Mouse (Mus musculus) neural tube, embryonic 13.5 days (tissue): Measurements from ENCODE around the gene Zfp853. TPM values are rescaled to one million over a fixed set of nuclear protein-coding genes. Genes with fewer than 3 reads are reported as not detected.

Experiments used
- ATAC-seq: fragments of 200-750 bp; cut with Nextera tagmentation; 2 replicates; pipeline ENCODE4 v1.8.0; 2017; ENCODE audit warnings: low read depth, mild to moderate bottlenecking, moderate TSS enrichment, moderate library complexity
- H3K27ac ChIP-seq: fragments of 300-500 bp; sonication (generic); replicated peaks from 2 replicates; pipeline ENCODE4 v1.5.1; 2015; ENCODE audit warnings: moderate library complexity, mild to moderate bottlenecking, inconsistent platforms
- H3K27me3 ChIP-seq: fragments of 300-500 bp; sonication (generic); 2 replicates; pipeline ENCODE4 v1.6.1; 2015; ENCODE audit warnings: mild to moderate bottlenecking, inconsistent platforms
- H3K36me3 ChIP-seq: fragments of 300-500 bp; sonication (generic); 2 replicates; pipeline ENCODE4 v1.6.1; 2015; ENCODE audit warnings: mild to moderate bottlenecking, inconsistent platforms
- H3K4me1 ChIP-seq: fragments of 300-500 bp; sonication (generic); replicated peaks from 2 replicates; pipeline ENCODE4 v1.6.1; 2015; ENCODE audit warnings: inconsistent platforms
- H3K4me2 ChIP-seq: fragments of 300-500 bp; sonication (generic); 2 replicates; pipeline ENCODE4 v1.6.1; 2015; ENCODE audit warnings: inconsistent platforms, mild to moderate bottlenecking, moderate library complexity
- H3K4me3 ChIP-seq: fragments of 300-500 bp; sonication (generic); 2 replicates; pipeline ENCODE4 v1.5.1; 2015; ENCODE audit warnings: mild to moderate bottlenecking, inconsistent platforms
- H3K9ac ChIP-seq: fragments of 300-500 bp; sonication (generic); 2 replicates; pipeline ENCODE4 v1.6.1; 2015; ENCODE audit warnings: moderate library complexity, mild to moderate bottlenecking, inconsistent platforms
- H3K9me3 ChIP-seq: fragments of 300-500 bp; sonication (generic); 2 replicates; pipeline ENCODE4 v1.6.1; 2016; ENCODE audit warnings: inconsistent platforms
- WGBS: fragments of 180-500 bp; shearing (Covaris S2); methylation state at CpG from one replicate; pipeline ENCODE4 v1.1.7; 2015; 5-methylcytosine and 5-hydroxymethylcytosine counted together
- polyA plus RNA-seq: library from polyadenylated mRNA; unstranded; fragments of >200 nt; fragmentation: Nextera tagmentation; extraction: Ambion mirVana; gene quantifications from 2 replicates; pipeline ENCODE4 v1.2.1, GENCODE M21; 2015

Zfp853 gene
- polyA plus RNA-seq = 0.10 and 0.11 TPM in 2 replicates

DNA sequence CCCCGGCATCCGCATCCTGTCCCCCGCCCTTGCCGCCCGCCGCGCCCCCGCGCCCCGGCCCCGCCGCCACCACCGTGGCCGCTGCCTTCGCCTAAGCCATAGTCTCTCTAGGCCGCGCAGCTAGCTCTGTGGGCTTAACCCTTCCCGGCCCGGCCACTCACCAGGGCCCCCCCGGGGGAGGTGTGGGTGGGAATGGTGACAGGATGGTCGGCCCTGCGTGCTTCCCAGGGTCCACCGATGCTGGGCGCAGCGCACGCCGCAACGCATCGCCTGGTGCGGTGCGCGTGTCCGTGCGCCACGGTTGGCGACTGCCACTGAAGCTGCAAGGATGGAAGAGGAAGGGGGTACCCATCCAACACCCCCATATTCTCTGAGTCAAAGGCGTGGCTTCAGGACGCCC is at the start of gene Zfp853:
Zfp853 (minus strand) TSS at position 220 of the 400 bp plus-strand sequence.
- Histone ChIP-seq H3K4me2 (peak within 1 kb of the TSS; percentile 67), H3K36me3 (0 out of 2 replicates have a peak, but pooled peaks cover 3% of the 10 kb centered on the region), H3K4me3 (peak within 1 kb of the TSS; percentile 43), H3K4me1 (peaks cover 16% of the 10 kb centered on the region), H3K9ac (peak within 1 kb of the TSS; percentile 70), H3K27me3 (peaks cover 68% of the 10 kb centered on the region), H3K27ac (no peak within 1 kb of the TSS), H3K9me3 (no peaks in the 10 kb centered on the region)
- ATAC-seq = peak; percentile 15; the same call in 1 of the 2 replicates
- 5% methylated on average over 36 of the region's 38 CpGs for WGBS

DNA sequence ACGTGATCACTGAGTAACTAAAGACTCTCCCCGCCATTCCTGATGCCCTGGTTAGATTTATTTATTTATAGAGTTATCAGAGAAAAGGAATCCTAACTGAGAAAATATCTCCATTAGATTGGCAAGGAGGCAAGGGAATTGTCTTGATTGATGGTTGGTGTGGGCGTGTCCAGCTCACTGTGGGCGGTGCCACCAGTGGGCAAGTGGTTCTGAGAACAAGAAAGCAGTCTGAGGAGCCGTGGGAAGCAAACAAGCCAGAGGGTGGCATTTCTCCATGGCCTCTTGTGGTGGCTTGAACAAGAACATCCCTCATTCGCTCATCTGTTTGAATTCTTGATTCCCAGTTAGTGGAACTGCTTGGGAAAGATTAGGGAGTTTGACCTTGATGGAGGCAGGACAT is 46.2 kb upstream of the Zfp853 start:
- WGBS = 54% methylated on average over 6 of the region's 6 CpGs
- ATAC-seq = no peak
- peaks cover 15% of the 10 kb centered on the region for H3K27me3 ChIP-seq
- H3K4me1 ChIP-seq = no peaks in the 10 kb centered on the region
- no peak overlapping the region for H3K9ac ChIP-seq
- no peak overlapping the region for H3K4me3 ChIP-seq
- no peak overlapping the region for H3K27ac ChIP-seq
- H3K9me3 ChIP-seq = no peaks in the 10 kb centered on the region
- H3K36me3 ChIP-seq = no peaks in the 10 kb centered on the region
- H3K4me2 ChIP-seq = no peak overlapping the region

GRCm38 (mm10) chr5:143336559-143336958 is 43.1 kb upstream of the Zfp853 start:
- H3K9ac ChIP-seq = no peak overlapping the region
- no peak overlapping the region for H3K27ac ChIP-seq
- H3K4me1 ChIP-seq = no peaks in the 10 kb centered on the region
- 66% methylated on average over 6 of the region's 6 CpGs for WGBS
- H3K36me3 ChIP-seq = 0 out of 2 replicates have a peak, but pooled peaks cover 3% of the 10 kb centered on the region
- H3K9me3 ChIP-seq = no peaks in the 10 kb centered on the region
- peaks cover 15% of the 10 kb centered on the region for H3K27me3 ChIP-seq
- no peak overlapping the region for H3K4me3 ChIP-seq
- H3K4me2 ChIP-seq = no peak overlapping the region
- ATAC-seq = no peak

GRCm38 (mm10) chr5:143335089-143335460 is 41.7 kb upstream of the Zfp853 start:
- Histone ChIP-seq H3K9me3 (no peaks in the 10 kb centered on the region), H3K27me3 (peaks cover 15% of the 10 kb centered on the region), H3K4me2 (no peak overlapping the region), H3K4me3 (no peak overlapping the region), H3K27ac (no peak overlapping the region), H3K9ac (no peak overlapping the region), H3K4me1 (peaks cover 2% of the 10 kb centered on the region), H3K36me3 (0 out of 2 replicates have a peak, but pooled peaks cover 3% of the 10 kb centered on the region)
- 78% methylated on average over 7 of the region's 7 CpGs for WGBS
- ATAC-seq = no peak

DNA sequence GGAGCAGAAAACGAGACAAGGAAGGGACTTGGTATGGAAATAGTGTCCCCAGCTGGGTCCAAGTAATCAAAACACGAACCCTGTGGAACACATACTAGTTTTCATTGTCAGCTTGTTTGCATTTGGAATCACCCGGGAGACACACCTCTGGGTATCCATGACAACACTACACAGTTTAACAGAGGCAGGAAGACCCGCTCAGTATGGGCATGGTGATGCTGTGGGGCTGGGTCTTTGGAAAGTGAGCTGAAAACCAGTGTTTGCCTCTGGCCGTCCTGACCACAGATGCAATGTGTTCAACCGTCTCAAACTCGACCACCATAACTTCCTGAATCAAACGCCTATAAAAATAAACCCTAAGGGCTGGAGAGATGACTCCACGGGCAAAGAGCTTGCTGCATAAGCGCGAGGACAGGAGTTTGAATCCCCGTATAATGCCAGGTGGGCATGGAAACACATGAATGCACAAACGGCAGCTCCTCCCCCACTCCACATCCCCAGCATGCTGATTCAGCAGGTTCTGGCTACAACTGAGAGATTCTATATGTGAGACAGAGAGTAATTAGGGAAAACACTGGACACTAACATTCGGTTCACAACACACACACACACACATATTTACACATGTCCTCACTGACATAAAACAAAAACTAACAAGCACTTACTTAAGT is 41.1 kb upstream of the Zfp853 start:
- Histone ChIP-seq H3K9ac (peak overlapping the region; percentile 34; the same call in 1 of the 2 replicates), H3K27ac (no peak overlapping the region), H3K4me1 (peaks cover 7% of the 10 kb centered on the region), H3K4me3 (no peak overlapping the region), H3K36me3 (0 out of 2 replicates have a peak, but pooled peaks cover 3% of the 10 kb centered on the region), H3K4me2 (no peak overlapping the region), H3K9me3 (no peaks in the 10 kb centered on the region), H3K27me3 (peaks cover 15% of the 10 kb centered on the region)
- WGBS = 65% methylated on average over 14 of the region's 14 CpGs
- no peak for ATAC-seq

GRCm38 (mm10) chr5:143333872-143334271 is 40.4 kb upstream of the Zfp853 start:
- Histone ChIP-seq H3K36me3 (0 out of 2 replicates have a peak, but pooled peaks cover 3% of the 10 kb centered on the region), H3K4me2 (no peak overlapping the region), H3K27me3 (peaks cover 15% of the 10 kb centered on the region), H3K9me3 (no peaks in the 10 kb centered on the region), H3K27ac (no peak overlapping the region), H3K4me3 (no peak overlapping the region), H3K4me1 (peaks cover 8% of the 10 kb centered on the region), H3K9ac (peak overlapping the region; percentile 34; the same call in 1 of the 2 replicates)
- WGBS = 15% methylated on average over 5 of the region's 5 CpGs
- no peak for ATAC-seq

DNA sequence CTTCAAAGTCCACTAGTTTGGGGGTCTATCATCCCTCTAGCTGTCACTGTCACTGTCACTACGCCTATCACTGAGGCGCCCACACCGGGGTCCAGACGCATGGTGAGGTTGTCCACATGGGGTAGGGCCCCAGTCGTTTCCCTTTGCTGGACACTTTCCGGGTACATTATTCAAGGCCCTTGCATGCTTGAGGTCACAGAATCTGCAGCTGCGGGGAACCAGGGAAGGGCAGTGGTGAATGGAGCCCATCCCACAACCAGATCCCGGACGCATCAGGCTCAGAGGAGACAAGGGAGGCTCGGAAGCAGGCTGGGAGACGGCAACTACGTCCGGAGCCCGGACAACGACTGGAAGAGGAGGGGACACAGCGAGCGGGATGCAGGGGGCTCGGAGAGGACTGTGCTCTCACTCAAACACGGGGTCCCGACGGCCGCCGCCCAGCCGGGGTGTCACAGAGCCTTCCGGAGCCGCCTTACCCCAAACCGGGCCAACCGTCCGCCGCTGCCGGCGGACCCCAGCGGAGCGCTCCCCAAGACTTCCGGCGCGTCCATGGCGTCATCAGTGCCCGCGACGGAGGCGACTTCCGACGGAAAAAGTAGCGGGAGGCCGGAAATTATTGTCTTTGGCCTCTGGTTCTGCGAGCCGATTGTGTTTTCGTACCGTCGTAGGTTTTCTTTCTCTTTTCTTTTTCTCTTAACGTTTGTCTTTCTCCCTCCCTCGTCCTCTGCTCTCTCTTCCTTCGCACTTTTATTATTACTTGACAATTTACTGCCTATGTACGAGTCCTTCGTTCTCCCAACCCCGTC is 35.5 kb upstream of the Zfp853 start, which contains the start of gene Zdhhc4:
Zdhhc4 (minus strand) TSS at position 567 of the 806 bp plus-strand sequence.
- peaks cover 34% of the 10 kb centered on the region for H3K36me3 ChIP-seq
- peaks cover 23% of the 10 kb centered on the region for H3K4me1 ChIP-seq
- no peaks in the 10 kb centered on the region for H3K9me3 ChIP-seq
- peak within 1 kb of the TSS; percentile 76 for H3K27ac ChIP-seq
- WGBS = under 1% methylated on average over 57 of the region's 57 CpGs
- peak within 1 kb of the TSS; percentile 75 for H3K4me2 ChIP-seq
- peak; percentile 72 for ATAC-seq
- H3K27me3 ChIP-seq = no peaks in the 10 kb centered on the region
- peak within 1 kb of the TSS; percentile 89 for H3K4me3 ChIP-seq
- peak within 1 kb of the TSS; percentile 91 for H3K9ac ChIP-seq

GRCm38 (mm10) chr5:143317288-143317610 is 23.8 kb upstream of the Zfp853 start:
- H3K9ac ChIP-seq = no peak overlapping the region
- no peak overlapping the region for H3K4me2 ChIP-seq
- H3K9me3 ChIP-seq = no peaks in the 10 kb centered on the region
- WGBS = 90% methylated on average over 8 of the region's 8 CpGs
- ATAC-seq = no peak
- peaks cover 24% of the 10 kb centered on the region for H3K4me1 ChIP-seq
- no peaks in the 10 kb centered on the region for H3K27me3 ChIP-seq
- no peak overlapping the region for H3K4me3 ChIP-seq
- peaks cover 73% of the 10 kb centered on the region for H3K36me3 ChIP-seq
- no peak overlapping the region for H3K27ac ChIP-seq

DNA sequence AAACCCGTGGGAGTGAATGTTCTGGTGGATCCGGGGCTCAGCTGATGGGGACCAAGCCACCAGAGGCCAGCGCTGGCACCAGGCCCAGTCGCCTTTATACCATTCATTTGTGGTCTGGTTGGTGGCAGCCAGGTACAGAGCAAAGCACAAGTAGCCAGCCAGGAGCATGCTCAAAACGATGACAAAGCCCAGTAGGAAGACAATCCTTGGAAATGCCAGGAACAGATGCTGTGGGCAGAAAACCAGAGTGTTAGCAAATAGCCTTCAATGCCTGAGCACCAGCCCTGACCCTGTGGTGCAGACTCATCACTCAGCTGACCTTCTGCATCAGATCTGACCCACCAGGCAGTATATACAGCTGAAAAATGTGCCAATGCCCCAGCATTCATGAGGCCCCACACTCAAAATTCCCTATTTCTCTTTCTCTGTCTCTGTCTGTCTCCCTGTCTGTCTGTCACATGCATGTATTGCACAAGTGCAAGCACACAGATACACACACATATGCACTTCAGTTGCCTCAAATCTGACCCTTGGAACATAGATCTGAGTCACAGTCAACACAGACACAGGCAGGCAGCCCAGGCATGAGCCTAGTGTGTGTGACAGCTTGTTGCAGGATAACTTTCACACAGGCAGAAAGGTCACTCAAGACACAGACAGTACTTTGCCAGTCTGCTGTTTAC is 23.3 kb upstream of the Zfp853 start:
- ATAC-seq = no peak
- no peaks in the 10 kb centered on the region for H3K9me3 ChIP-seq
- H3K27me3 ChIP-seq = no peaks in the 10 kb centered on the region
- no peak overlapping the region for H3K4me3 ChIP-seq
- H3K27ac ChIP-seq = no peak overlapping the region
- H3K9ac ChIP-seq = no peak overlapping the region
- peaks cover 29% of the 10 kb centered on the region for H3K4me1 ChIP-seq
- 93% methylated on average over 5 of the region's 5 CpGs for WGBS
- no peak overlapping the region for H3K4me2 ChIP-seq
- H3K36me3 ChIP-seq = peaks cover 73% of the 10 kb centered on the region

- Histone ChIP-seq H3K9ac (peak overlapping the region; percentile 95), H3K27me3 (no peaks in the 10 kb centered on the region), H3K36me3 (peaks cover 74% of the 10 kb centered on the region), H3K27ac (peak overlapping the region; percentile 98; the same call in 1 of the 2 replicates), H3K9me3 (no peaks in the 10 kb centered on the region), H3K4me1 (peaks cover 41% of the 10 kb centered on the region), H3K4me2 (peak overlapping the region; percentile 94), H3K4me3 (peak overlapping the region; percentile 93)
- no peak for ATAC-seq
- 16% methylated on average over 8 of the region's 8 CpGs for WGBS
Observed at GRCm38 (mm10) chr5:143315514-143315888, 22.1 kb upstream of the Zfp853 start.

GRCm38 (mm10) chr5:143314730-143315513 is 21.5 kb upstream of the Zfp853 start, which contains the start of gene E130309D02Rik:
TSS of gene E130309D02Rik (minus strand) at chr5:143315360.
- peaks cover 74% of the 10 kb centered on the region for H3K36me3 ChIP-seq
- H3K27me3 ChIP-seq = no peaks in the 10 kb centered on the region
- peak within 1 kb of the TSS; percentile 94 for H3K4me2 ChIP-seq
- H3K4me1 ChIP-seq = peaks cover 46% of the 10 kb centered on the region
- H3K27ac ChIP-seq = peak within 1 kb of the TSS; percentile 98
- H3K4me3 ChIP-seq = peak within 1 kb of the TSS; percentile 93
- under 1% methylated on average over 94 of the region's 101 CpGs for WGBS
- peak within 1 kb of the TSS; percentile 95 for H3K9ac ChIP-seq
- ATAC-seq = peak; percentile 84
- no peaks in the 10 kb centered on the region for H3K9me3 ChIP-seq
